Mouse (Mus musculus): Measurements from ENCODE around the gene Mapk9.

- TF ChIP-seq CTCF (IDR thresholded peaks at IDR 0.05) (no peak), EP300 (IDR thresholded peaks at IDR 0.05) (no peak)
These were observed 25.6 kb upstream of the Mapk9 start for GRCm38 (mm10) chr11:49820928-49821327.

All from lung, postnatal 0 days (tissue).